Mouse (Mus musculus): ENCODE data around the gene E130114P18Rik. TPM values are rescaled to one million over a fixed set of nuclear protein-coding genes. Genes with fewer than 3 reads are reported as not detected.

Gene E130114P18Rik
- polyA plus RNA-seq, 1 experiment = 0.74 TPM

DNA sequence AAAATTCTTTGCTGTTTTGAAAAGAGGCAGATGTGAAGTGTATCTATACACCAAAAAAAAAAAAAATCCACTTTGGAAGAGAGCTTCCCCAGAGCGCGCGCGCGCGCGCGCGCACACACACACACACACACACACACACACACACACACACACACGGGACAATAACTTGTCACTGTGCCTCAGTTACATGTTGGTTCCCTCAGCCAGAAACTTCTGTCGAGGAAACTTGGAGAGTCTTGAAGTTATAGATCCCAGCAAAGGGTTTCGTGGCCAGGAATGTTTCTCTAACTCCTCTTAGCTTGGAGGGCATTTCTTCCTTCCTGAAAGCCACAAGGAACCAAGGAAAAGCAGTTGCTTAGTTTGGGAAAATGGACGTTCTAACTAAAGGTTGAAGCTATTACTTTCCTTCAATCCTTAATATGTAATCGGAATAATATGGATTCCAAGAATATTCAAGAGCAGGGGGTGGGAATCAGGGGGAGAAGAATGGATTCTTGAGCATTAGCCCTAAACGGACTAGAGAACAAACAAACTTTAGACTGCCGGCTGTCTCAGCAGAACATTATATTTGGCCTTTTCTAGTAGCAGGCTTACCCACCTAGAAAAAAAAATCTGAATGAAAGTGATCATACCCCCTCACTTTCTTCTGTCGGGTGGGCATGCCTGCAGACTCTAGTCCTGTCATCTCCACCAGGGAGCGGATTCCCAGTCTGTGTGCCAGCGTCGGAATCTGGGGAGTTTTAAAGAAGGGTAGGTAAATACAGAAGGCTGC is 2.2 kb downstream of the E130114P18Rik start:
- TF ChIP-seq POLR2A (IDR thresholded peaks at IDR 0.05; ENCODE audit: control insufficient read depth, low read depth, low read length) = no peak
- TF ChIP-seq CTCF (IDR thresholded peaks at IDR 0.05; ENCODE audit: control insufficient read depth, insufficient read depth, insufficient replicate concordance, low read depth, low read length) = no peak
- no peaks in the 10 kb centered on the region; the same call in 1 of the 2 replicates for H3K27me3 ChIP-seq (ENCODE audit: control insufficient read depth, insufficient read depth, low read length)
- H3K4me3 ChIP-seq (ENCODE audit: control insufficient read depth, low read depth, low read length) = peak overlapping the region; percentile 11
- no peaks in the 10 kb centered on the region for H3K36me3 ChIP-seq (ENCODE audit: control insufficient read depth, insufficient read depth, low read length)
- H3K4me1 ChIP-seq (ENCODE audit: control insufficient read depth, insufficient read depth, low read length) = peaks cover 7% of the 10 kb centered on the region
- peak overlapping the region; percentile 64 for H3K27ac ChIP-seq (ENCODE audit: control insufficient read depth, insufficient read depth, low read depth, low read length)

DNA sequence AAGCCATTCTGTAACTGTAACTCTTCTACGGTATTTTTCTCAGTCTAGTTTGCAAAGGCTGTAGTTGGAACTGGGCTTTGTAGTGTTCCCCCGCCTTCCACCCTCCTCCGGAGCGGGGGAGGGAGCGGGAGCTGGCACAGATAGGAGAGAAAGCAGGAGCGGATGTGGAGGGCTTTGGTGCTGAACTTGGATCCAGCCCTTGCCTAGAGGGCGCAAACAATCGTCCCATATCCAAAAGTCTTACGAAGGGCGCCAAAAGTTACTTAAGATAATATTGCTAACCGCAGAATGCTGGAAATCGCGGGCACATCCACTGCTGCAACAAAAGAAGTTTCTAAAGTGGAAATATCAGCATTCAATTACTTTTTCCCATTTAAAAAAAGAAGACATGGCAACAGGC is 2.8 kb downstream of the E130114P18Rik start:
- Histone ChIP-seq H3K4me1 (ENCODE audit: control insufficient read depth, insufficient read depth, low read length) (peaks cover 7% of the 10 kb centered on the region), H3K4me3 (ENCODE audit: control insufficient read depth, low read depth, low read length) (no peak overlapping the region), H3K27ac (ENCODE audit: control insufficient read depth, insufficient read depth, low read depth, low read length) (peak overlapping the region; percentile 64; the same call in 1 of the 2 replicates), H3K36me3 (ENCODE audit: control insufficient read depth, insufficient read depth, low read length) (no peaks in the 10 kb centered on the region), H3K27me3 (ENCODE audit: control insufficient read depth, insufficient read depth, low read length) (no peaks in the 10 kb centered on the region; the same call in 1 of the 2 replicates)
- no peak for TF ChIP-seq POLR2A (IDR thresholded peaks at IDR 0.05; ENCODE audit: control insufficient read depth, low read depth, low read length)

GRCm38 (mm10) chr4:97774446-97774950 is 3.4 kb downstream of the E130114P18Rik start:
- TF ChIP-seq POLR2A (IDR thresholded peaks at IDR 0.05; ENCODE audit: control insufficient read depth, low read depth, low read length) = no peak
- TF ChIP-seq CTCF (IDR thresholded peaks at IDR 0.05; ENCODE audit: control insufficient read depth, insufficient read depth, insufficient replicate concordance, low read depth, low read length) = no peak
- Histone ChIP-seq H3K4me1 (ENCODE audit: control insufficient read depth, insufficient read depth, low read length) (peaks cover 7% of the 10 kb centered on the region), H3K27me3 (ENCODE audit: control insufficient read depth, insufficient read depth, low read length) (no peaks in the 10 kb centered on the region; the same call in 1 of the 2 replicates), H3K27ac (ENCODE audit: control insufficient read depth, insufficient read depth, low read depth, low read length) (no peak overlapping the region), H3K36me3 (ENCODE audit: control insufficient read depth, insufficient read depth, low read length) (no peaks in the 10 kb centered on the region), H3K4me3 (ENCODE audit: control insufficient read depth, low read depth, low read length) (no peak overlapping the region)

DNA sequence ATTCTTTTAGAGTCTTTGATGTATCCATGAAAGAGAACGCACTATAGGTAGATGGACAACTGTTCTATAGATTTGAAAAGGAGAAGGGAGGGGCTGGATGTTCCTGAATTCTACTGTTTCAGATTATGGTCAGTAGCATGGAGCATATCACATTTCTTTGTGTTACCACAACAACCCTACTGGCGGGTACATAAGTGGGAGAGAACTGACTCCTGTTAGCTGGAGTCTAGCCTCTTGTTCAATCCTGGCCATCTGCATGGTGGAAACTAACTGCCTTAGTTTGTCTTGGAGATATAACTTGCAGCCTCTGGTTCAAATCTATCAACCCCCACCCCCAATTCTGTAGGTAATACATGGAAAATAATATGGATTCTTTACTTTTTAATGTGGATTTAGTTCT is 4.1 kb downstream of the E130114P18Rik start:
- TF ChIP-seq POLR2A (IDR thresholded peaks at IDR 0.05; ENCODE audit: control insufficient read depth, low read depth, low read length) (no peak), CTCF (IDR thresholded peaks at IDR 0.05; ENCODE audit: control insufficient read depth, insufficient read depth, insufficient replicate concordance, low read depth, low read length) (no peak)
- no peak overlapping the region for H3K4me3 ChIP-seq (ENCODE audit: control insufficient read depth, low read depth, low read length)
- no peaks in the 10 kb centered on the region; the same call in 1 of the 2 replicates for H3K27me3 ChIP-seq (ENCODE audit: control insufficient read depth, insufficient read depth, low read length)

GRCm38 (mm10) chr4:97773110-97773593 is 4.7 kb downstream of the E130114P18Rik start:
- Histone ChIP-seq H3K27me3 (ENCODE audit: control insufficient read depth, insufficient read depth, low read length) (no peaks in the 10 kb centered on the region), H3K4me1 (ENCODE audit: control insufficient read depth, insufficient read depth, low read length) (peaks cover 7% of the 10 kb centered on the region), H3K4me3 (ENCODE audit: control insufficient read depth, low read depth, low read length) (peak overlapping the region; percentile 40), H3K27ac (ENCODE audit: control insufficient read depth, insufficient read depth, low read depth, low read length) (no peak overlapping the region), H3K36me3 (ENCODE audit: control insufficient read depth, insufficient read depth, low read length) (no peaks in the 10 kb centered on the region)
- TF ChIP-seq CTCF (IDR thresholded peaks at IDR 0.05; ENCODE audit: control insufficient read depth, insufficient read depth, insufficient replicate concordance, low read depth, low read length) = no peak
- TF ChIP-seq POLR2A (IDR thresholded peaks at IDR 0.05; ENCODE audit: control insufficient read depth, low read depth, low read length) = no peak

More for the DNA sequence above, 4.1 kb downstream of the E130114P18Rik start:
- Histone ChIP-seq H3K36me3 (ENCODE audit: control insufficient read depth, insufficient read depth, low read length) (no peaks in the 10 kb centered on the region), H3K27ac (ENCODE audit: control insufficient read depth, insufficient read depth, low read depth, low read length) (no peak overlapping the region; the same call in 1 of the 2 replicates), H3K4me1 (ENCODE audit: control insufficient read depth, insufficient read depth, low read length) (peaks cover 7% of the 10 kb centered on the region)

DNA sequence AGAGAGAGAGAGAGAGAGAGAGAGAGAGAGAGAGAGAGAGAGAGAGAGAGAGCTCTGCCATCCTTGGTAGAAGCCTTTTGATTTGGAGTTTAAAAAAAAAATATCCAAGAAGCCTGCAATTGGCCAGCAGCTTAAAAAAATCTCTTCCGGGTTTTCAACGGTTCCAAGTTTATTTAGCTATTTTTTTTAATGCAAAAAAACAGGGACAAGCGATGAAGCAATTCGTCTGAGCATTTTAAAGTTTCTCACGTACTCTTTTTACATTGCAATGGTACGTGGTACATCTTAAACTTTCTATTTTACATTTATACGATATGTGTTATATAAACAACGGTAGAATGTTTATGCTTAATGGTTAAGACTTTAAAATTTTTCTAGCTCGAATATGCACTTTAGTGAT is 5.2 kb downstream of the E130114P18Rik start, which contains the start of gene Nfia:
Gene Nfia (plus strand): TSS at position 94 of the 400 bp plus-strand sequence.
- H3K4me3 ChIP-seq (ENCODE audit: control insufficient read depth, low read depth, low read length) = peak within 1 kb of the TSS; percentile 77
- TF ChIP-seq POLR2A (IDR thresholded peaks at IDR 0.05; ENCODE audit: control insufficient read depth, low read depth, low read length) (no peak), CTCF (IDR thresholded peaks at IDR 0.05; ENCODE audit: control insufficient read depth, insufficient read depth, insufficient replicate concordance, low read depth, low read length) (no peak)
- H3K4me1 ChIP-seq (ENCODE audit: control insufficient read depth, insufficient read depth, low read length) = peaks cover 4% of the 10 kb centered on the region
- peak within 1 kb of the TSS; percentile 86 for H3K27ac ChIP-seq (ENCODE audit: control insufficient read depth, insufficient read depth, low read depth, low read length)
- H3K27me3 ChIP-seq (ENCODE audit: control insufficient read depth, insufficient read depth, low read length) = no peaks in the 10 kb centered on the region
- H3K36me3 ChIP-seq (ENCODE audit: control insufficient read depth, insufficient read depth, low read length) = no peaks in the 10 kb centered on the region

DNA sequence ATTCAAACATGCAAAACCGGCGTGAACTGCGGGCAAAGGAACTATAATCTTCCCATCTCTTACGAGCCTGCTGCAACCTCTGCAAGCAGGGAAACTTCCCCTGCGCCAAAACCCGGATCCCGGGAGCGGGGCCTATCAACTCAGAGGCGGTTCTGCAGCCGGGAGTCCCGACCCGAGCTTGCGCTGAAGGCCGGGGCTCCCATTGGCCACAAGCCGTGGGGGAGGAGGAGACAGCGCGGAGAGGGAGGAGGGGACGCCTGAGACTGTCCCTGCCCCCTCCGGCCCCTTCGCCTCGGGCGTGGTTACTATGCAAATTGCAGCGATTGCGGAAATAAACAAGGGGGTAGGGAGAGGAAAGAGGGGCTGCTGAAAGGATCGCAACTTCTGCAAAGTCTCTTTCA is 5.8 kb downstream of the E130114P18Rik start:
- Histone ChIP-seq H3K27ac (ENCODE audit: control insufficient read depth, insufficient read depth, low read depth, low read length) (peak overlapping the region; percentile 86), H3K36me3 (ENCODE audit: control insufficient read depth, insufficient read depth, low read length) (no peaks in the 10 kb centered on the region), H3K4me3 (ENCODE audit: control insufficient read depth, low read depth, low read length) (peak overlapping the region; percentile 77), H3K27me3 (ENCODE audit: control insufficient read depth, insufficient read depth, low read length) (no peaks in the 10 kb centered on the region), H3K4me1 (ENCODE audit: control insufficient read depth, insufficient read depth, low read length) (peaks cover 4% of the 10 kb centered on the region)
- TF ChIP-seq POLR2A (IDR thresholded peaks at IDR 0.05; ENCODE audit: control insufficient read depth, low read depth, low read length) (peak; percentile 63), CTCF (IDR thresholded peaks at IDR 0.05; ENCODE audit: control insufficient read depth, insufficient read depth, insufficient replicate concordance, low read depth, low read length) (no peak)
